Mouse (Mus musculus): Measurements from ENCODE around the gene Ccdc34. TPM values are rescaled to one million over a fixed set of nuclear protein-coding genes. Genes with fewer than 3 reads are reported as not detected.

Gene Ccdc34
- polyA plus RNA-seq, 1 experiment from 2014 or later = 44.5 TPM

DNA sequence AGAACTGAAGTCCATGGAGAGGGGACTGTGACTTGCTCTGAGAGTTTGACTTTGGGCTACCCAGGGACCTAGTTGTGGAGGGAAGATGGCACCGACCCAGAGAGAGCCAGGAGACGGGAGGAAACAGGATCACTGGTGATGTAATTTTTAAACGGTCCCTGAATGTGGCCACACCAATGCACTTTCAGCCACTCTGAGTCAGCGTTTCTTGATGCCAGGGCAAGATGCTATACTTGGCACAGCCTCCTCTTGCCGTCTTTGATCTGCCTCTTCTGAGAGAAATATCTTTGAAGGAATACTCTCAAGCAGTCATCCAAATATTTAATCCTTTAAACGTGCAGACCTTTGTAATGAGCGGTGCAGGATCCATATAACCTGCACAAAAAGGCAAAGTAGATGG lies 154.8 kb downstream of the Ccdc34 start:
- Histone ChIP-seq H3K4me3 (replicated peaks) (no peak overlapping the region), H3K27ac (no peak overlapping the region)
- WGBS = 77% methylated on average over 7 of the region's 7 CpGs

DNA sequence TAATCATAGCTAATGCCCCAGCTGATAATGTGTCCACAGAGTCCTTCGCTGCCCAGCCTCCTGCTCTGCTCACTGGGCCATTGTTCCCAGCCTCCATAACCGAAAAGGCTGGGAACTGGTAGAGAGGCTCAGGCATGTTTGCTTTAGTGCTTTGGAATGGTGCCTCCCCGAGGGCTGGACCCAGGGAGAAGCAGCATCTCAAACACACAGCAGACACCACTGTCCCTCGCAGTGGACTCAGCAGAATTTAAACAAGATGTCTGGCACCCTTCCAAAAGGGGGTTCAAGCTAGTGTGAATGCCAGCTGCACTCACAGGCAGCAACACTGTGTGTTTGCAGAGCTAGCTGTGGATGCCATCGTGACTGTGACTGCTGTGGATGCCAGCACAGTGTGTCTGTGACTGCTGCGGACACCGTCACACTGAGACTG lies 156.2 kb downstream of the Ccdc34 start:
- peaks cover 18% of the 10 kb centered on the region; the same call in 1 of the 2 replicates for H3K4me1 ChIP-seq (replicated peaks)
- H3K36me3 ChIP-seq = no peaks in the 10 kb centered on the region
- no peak overlapping the region for H3K4me2 ChIP-seq (replicated peaks)
- no peaks in the 10 kb centered on the region for H3K9me3 ChIP-seq
- no peak overlapping the region for H3K27ac ChIP-seq
- WGBS = 42% methylated on average over 7 of the region's 7 CpGs
- H3K27me3 ChIP-seq = no peaks in the 10 kb centered on the region
- no peak overlapping the region for H3K9ac ChIP-seq (replicated peaks)
- no peak overlapping the region for H3K4me3 ChIP-seq (replicated peaks)
- peak; percentile 93 for ATAC-seq

More for the DNA sequence above, 154.8 kb downstream of the Ccdc34 start:
- 0 out of 2 replicates have a peak, but pooled peaks cover 12% of the 10 kb centered on the region for H3K4me1 ChIP-seq (replicated peaks)
- no peaks in the 10 kb centered on the region for H3K9me3 ChIP-seq
- H3K27me3 ChIP-seq = no peaks in the 10 kb centered on the region
- H3K9ac ChIP-seq (replicated peaks) = no peak overlapping the region
- ATAC-seq = no peak
- no peaks in the 10 kb centered on the region for H3K36me3 ChIP-seq
- no peak overlapping the region for H3K4me2 ChIP-seq (replicated peaks)

DNA sequence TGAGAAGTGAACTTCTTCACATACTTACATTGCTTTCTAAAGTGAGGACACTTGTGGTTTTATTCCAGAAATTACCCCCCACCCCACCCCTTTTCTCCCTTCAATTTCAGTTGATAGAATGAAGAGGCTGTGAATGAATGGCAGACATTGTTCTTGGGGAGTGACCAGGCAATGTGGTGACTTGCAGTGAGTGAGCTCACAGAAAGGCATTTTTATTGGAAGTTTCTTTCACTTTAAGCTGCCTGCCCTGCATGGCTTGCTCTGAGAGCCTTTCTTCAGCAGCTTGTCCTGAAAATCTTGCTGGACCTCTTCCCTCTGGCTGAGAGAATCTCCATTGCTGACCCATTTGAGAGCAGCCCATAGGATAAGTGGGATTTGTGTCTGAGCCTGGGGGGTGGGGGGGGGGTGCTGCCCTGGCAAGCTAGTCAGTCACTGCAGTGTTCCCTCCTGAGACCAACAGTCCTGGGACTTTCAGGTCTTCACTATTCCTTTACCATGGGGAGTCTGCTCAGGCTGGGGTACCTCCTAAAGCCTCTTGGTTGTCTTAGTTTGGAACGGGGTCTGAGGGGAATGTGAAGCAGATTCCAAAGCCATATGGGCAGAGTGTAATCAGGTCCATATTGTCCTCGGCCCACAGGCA lies 159.3 kb downstream of the Ccdc34 start:
- H3K4me1 ChIP-seq (replicated peaks) = peaks cover 29% of the 10 kb centered on the region
- 58% methylated on average over 2 of the region's 2 CpGs for WGBS
- no peaks in the 10 kb centered on the region for H3K9me3 ChIP-seq
- H3K27me3 ChIP-seq = no peaks in the 10 kb centered on the region
- H3K9ac ChIP-seq (replicated peaks) = no peak overlapping the region
- no peak overlapping the region for H3K4me3 ChIP-seq (replicated peaks)
- H3K27ac ChIP-seq = peak overlapping the region; percentile 9; the same call in 1 of the 2 replicates
- no peaks in the 10 kb centered on the region for H3K36me3 ChIP-seq
- no peak overlapping the region for H3K4me2 ChIP-seq (replicated peaks)
- no peak for ATAC-seq

DNA sequence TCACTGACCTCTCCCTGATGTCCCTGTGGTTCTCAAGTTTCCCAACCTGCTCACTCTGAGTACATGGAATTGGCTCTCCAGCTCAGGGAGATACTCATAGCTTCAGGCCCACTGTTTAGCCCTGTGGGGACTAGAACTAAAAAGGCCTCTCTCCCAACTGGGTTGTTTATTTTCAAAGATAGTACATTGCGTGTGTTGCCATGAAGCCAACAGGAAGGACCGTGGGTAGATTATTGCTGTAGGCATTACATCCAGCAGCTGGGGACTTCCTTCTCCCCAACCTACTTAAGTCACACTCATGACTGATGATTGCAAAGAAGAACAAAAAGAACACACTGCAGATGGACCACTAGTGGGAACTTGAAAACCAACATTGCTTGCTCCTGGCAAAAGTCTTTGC lies 159.8 kb downstream of the Ccdc34 start:
- H3K27me3 ChIP-seq = no peaks in the 10 kb centered on the region
- H3K36me3 ChIP-seq = no peaks in the 10 kb centered on the region
- WGBS = 90% methylated on average over 2 of the region's 2 CpGs
- no peak overlapping the region for H3K4me3 ChIP-seq (replicated peaks)
- 0 out of 2 replicates have a peak overlapping the region, but pooled peaks have one; percentile 9 for H3K27ac ChIP-seq
- no peak overlapping the region for H3K4me2 ChIP-seq (replicated peaks)
- H3K4me1 ChIP-seq (replicated peaks) = peaks cover 29% of the 10 kb centered on the region
- H3K9me3 ChIP-seq = no peaks in the 10 kb centered on the region
- no peak overlapping the region for H3K9ac ChIP-seq (replicated peaks)
- ATAC-seq = no peak

DNA sequence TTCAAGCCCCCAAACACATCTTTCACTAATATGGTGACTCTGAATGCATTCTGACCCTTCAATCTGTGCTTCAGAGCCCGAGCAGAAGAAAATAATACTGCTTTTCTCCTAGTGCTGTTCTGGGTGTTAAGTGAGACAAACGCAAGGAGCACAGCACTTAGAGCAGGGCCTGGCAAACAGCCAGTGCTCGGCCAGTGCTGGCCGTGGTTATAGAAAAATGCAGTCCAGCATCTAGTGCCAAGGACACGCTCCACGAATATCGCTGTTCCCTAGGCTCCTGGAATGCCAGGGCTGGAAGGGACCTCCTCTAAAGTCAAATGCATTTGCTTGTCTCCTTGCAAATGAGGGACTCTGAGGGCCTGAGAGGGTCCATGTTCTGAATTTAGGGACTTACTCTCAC lies 160.3 kb downstream of the Ccdc34 start:
- no peaks in the 10 kb centered on the region for H3K27me3 ChIP-seq
- H3K9ac ChIP-seq (replicated peaks) = no peak overlapping the region
- no peak overlapping the region for H3K4me2 ChIP-seq (replicated peaks)
- no peak overlapping the region for H3K27ac ChIP-seq
- H3K36me3 ChIP-seq = no peaks in the 10 kb centered on the region
- peaks cover 29% of the 10 kb centered on the region for H3K4me1 ChIP-seq (replicated peaks)
- H3K9me3 ChIP-seq = no peaks in the 10 kb centered on the region
- 47% methylated on average over 7 of the region's 7 CpGs for WGBS
- ATAC-seq = no peak
- no peak overlapping the region for H3K4me3 ChIP-seq (replicated peaks)

DNA sequence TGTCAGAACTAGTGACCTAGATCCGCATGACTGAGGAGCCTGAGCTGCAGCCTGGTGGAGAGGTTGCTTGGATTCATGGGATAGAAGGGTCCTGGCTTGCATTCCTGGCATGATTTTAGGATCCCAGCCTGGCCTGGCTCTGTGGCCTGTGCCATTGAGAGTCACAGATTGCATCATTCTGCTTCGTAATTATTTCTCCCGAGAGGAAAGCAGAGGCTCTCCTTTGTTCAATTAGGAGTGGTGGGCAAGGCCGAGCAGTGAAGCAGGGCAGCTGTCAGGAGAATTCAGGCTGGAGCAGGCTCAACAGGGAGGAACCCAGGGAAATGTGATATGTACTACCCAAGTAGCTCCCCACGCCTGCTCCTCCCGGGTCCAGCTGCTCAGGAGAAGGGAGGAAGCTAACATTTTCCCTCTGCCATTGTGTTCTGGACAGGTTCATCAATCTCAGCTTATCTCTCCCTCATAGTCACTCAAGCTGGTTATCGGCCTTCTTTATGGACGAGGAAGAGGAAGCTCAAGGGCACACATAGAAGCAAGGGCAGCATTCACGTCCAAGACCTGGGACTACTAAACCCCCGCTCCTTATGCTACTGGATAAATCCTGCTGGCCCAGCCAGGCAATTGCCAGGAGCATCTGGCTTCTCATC lies 162.2 kb downstream of the Ccdc34 start:
- peaks cover 23% of the 10 kb centered on the region for H3K4me1 ChIP-seq (replicated peaks)
- H3K4me2 ChIP-seq (replicated peaks) = no peak overlapping the region
- H3K36me3 ChIP-seq = no peaks in the 10 kb centered on the region
- H3K4me3 ChIP-seq (replicated peaks) = no peak overlapping the region
- no peaks in the 10 kb centered on the region for H3K9me3 ChIP-seq
- peak; percentile 65 for ATAC-seq
- no peaks in the 10 kb centered on the region for H3K27me3 ChIP-seq
- WGBS = 35% methylated on average over 10 of the region's 10 CpGs
- 0 out of 2 replicates have a peak overlapping the region, but pooled peaks have one; percentile 25 for H3K9ac ChIP-seq (replicated peaks)
- H3K27ac ChIP-seq = 0 out of 2 replicates have a peak overlapping the region, but pooled peaks have one; percentile 7

DNA sequence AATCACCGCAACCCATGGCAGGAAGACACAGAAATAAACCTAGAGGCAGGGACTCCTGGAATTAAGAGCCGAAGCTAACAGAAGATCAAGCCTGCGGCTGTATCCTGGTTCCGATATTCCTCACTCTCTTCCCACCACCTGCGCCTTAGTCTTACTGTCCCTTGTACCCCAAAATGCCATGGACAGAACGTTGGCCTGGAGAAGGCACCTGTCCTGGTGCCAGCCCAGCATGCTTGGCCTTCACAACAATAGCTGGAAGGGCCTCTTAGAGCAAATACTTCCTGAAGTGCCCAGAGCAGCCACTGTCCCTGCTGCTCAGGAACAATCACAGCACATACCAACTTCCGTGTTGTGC lies 162.7 kb downstream of the Ccdc34 start:
- WGBS = 80% methylated on average over 7 of the region's 7 CpGs
- H3K9ac ChIP-seq (replicated peaks) = no peak overlapping the region
- no peaks in the 10 kb centered on the region for H3K9me3 ChIP-seq
- ATAC-seq = no peak
- no peak overlapping the region for H3K4me3 ChIP-seq (replicated peaks)
- H3K27ac ChIP-seq = no peak overlapping the region
- no peaks in the 10 kb centered on the region for H3K27me3 ChIP-seq
- H3K36me3 ChIP-seq = no peaks in the 10 kb centered on the region
- peaks cover 23% of the 10 kb centered on the region for H3K4me1 ChIP-seq (replicated peaks)
- H3K4me2 ChIP-seq (replicated peaks) = no peak overlapping the region

DNA sequence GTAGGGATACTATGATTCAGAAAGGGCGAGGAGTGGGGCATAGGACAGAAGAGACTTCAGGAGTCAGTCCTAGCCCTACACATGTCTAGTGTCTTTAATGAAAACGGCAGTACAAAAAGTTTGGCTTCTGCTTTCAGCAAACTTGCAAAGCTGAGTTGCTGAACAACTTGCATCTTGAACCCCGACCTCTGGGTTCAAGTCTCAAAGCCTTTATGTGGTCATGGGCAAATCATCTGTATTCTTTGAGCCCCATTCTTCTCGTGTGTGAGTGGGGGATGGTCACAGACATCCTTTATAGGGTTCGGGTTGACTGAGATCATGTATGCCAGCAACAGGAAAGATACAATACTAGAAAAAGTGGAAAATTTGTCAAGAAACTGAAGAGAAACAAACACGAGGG lies 164.0 kb downstream of the Ccdc34 start:
- ATAC-seq = no peak
- Histone ChIP-seq H3K36me3 (no peaks in the 10 kb centered on the region), H3K27me3 (no peaks in the 10 kb centered on the region), H3K9ac (replicated peaks) (no peak overlapping the region), H3K9me3 (no peaks in the 10 kb centered on the region), H3K4me3 (replicated peaks) (no peak overlapping the region), H3K27ac (no peak overlapping the region), H3K4me1 (replicated peaks) (peaks cover 23% of the 10 kb centered on the region), H3K4me2 (replicated peaks) (no peak overlapping the region)
- 71% methylated on average over 6 of the region's 6 CpGs for WGBS

DNA sequence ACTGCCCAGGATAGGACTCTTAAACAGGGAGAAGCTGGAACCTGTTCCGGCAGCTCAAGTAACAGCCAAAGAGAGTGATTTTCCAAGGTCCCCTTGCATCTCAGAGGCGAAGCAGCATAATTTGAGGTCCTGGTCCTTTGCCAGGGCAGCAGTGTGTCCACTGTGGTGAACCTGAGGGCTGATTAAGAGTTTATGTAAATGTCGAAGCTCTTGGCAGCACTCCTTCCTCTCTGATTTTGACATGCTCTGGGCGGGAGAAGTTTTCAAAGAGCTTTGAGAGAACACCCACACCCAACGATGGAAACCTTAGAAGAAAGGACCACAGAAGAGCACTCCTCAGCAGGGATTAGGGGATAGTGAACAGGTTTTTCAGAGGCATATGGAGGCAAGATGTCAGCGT lies 164.6 kb downstream of the Ccdc34 start:
- H3K27ac ChIP-seq = no peak overlapping the region
- no peak overlapping the region for H3K4me2 ChIP-seq (replicated peaks)
- no peaks in the 10 kb centered on the region for H3K36me3 ChIP-seq
- peaks cover 18% of the 10 kb centered on the region for H3K4me1 ChIP-seq (replicated peaks)
- H3K9ac ChIP-seq (replicated peaks) = no peak overlapping the region
- no peaks in the 10 kb centered on the region for H3K9me3 ChIP-seq
- no peak for ATAC-seq
- WGBS = 59% methylated on average over 6 of the region's 6 CpGs
- H3K27me3 ChIP-seq = no peaks in the 10 kb centered on the region
- no peak overlapping the region for H3K4me3 ChIP-seq (replicated peaks)

DNA sequence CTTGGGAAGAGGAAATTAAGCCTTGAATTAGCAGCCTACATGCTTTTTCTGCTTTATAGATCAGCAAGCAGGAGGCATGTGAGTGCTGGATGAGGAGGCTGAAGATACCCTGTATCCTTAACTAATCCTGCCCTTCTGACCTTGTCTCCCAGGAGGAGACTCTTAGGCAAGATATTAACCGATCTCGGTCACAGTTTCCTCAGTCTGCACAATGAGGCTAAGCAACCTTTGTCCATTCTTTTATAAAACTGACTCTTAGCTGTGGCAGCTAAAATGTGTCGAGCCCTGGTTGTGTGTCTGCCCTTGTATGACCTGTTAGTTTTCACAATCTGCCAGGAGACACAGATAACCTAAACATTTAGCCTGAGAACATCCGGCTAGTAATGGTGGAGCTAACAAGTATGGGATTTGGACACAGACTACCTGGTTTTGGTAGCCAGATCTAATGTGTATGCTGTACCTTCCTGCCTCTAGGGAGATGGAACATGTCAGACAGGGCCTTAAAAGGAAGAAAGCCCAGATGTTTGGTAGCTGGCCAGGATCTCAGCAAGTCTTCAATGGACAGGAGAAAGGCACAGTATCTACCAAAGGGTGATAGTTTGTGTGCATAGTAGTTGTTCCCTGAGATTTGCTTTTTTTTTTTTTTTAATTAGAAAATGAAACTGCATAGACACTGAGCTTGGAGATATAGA lies 165.3 kb downstream of the Ccdc34 start:
- Histone ChIP-seq H3K36me3 (no peaks in the 10 kb centered on the region), H3K4me3 (replicated peaks) (no peak overlapping the region), H3K9me3 (no peaks in the 10 kb centered on the region), H3K27me3 (no peaks in the 10 kb centered on the region), H3K4me2 (replicated peaks) (no peak overlapping the region), H3K4me1 (replicated peaks) (peaks cover 12% of the 10 kb centered on the region), H3K9ac (replicated peaks) (no peak overlapping the region), H3K27ac (no peak overlapping the region)
- no peak for ATAC-seq
- 42% methylated on average over 4 of the region's 4 CpGs for WGBS

DNA sequence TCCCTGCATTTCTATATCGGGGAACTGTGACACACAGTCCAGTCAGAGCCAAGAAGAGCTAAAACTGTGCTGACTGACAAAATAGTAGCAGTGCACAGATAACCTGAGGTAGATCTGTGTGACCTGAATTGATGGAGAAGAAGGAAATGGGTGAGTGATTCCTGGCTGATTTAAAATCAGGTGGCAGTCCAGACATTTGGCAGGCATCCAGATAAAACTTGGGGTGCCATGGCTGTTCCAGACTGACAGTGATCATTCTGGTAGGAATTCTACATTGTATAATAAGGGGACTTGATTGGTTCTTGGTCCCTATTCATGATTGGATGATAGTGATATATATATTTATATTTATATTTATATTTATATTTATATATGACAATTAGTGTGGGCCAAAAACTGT lies 166.5 kb downstream of the Ccdc34 start:
- Histone ChIP-seq H3K4me3 (replicated peaks) (no peak overlapping the region), H3K9ac (replicated peaks) (no peak overlapping the region), H3K27ac (no peak overlapping the region), H3K36me3 (no peaks in the 10 kb centered on the region), H3K4me1 (replicated peaks) (peaks cover 11% of the 10 kb centered on the region), H3K9me3 (no peaks in the 10 kb centered on the region), H3K4me2 (replicated peaks) (no peak overlapping the region), H3K27me3 (no peaks in the 10 kb centered on the region)
- WGBS = 94% methylated on average over 1 of the region's 1 CpGs
- ATAC-seq = no peak

DNA sequence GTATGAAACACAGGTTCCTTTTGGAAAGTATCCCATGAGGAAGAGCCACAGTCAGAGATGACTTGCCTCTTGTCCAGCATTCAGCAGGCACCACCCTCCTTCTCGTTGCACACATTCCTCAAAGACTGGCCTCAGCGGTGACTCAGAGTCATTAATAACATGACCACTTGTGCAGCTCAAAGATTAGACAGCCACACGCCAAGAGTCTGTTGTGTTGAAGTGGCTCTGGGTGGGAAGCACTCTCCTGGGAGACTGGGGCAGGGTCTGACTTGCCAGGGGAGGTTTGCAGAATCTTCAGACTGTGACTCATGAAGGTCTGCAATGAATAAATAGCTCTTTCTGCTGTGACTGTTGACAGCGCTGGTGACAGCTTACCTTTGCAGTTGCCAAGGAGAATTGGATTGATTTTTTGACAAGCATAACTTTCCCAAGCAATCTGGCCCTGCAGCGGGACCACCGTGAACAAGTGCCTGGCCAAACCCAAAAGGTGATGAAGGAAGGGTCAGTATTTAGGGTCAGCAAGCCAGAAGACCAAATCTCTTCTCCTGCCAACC lies 168.9 kb downstream of the Ccdc34 start:
- H3K36me3 ChIP-seq = no peaks in the 10 kb centered on the region
- H3K4me1 ChIP-seq (replicated peaks) = no peaks in the 10 kb centered on the region
- no peak overlapping the region for H3K9ac ChIP-seq (replicated peaks)
- no peaks in the 10 kb centered on the region for H3K9me3 ChIP-seq
- 70% methylated on average over 6 of the region's 6 CpGs for WGBS
- no peaks in the 10 kb centered on the region for H3K27me3 ChIP-seq
- ATAC-seq = no peak
- H3K27ac ChIP-seq = no peak overlapping the region
- H3K4me3 ChIP-seq (replicated peaks) = no peak overlapping the region
- H3K4me2 ChIP-seq (replicated peaks) = no peak overlapping the region
